Mouse (Mus musculus) cerebellum, adult 2 months (tissue): ENCODE measurements at regions not wholly inside any gene's neighbourhood (a gene's known extent, or its start where the extent isn't known, plus 50 kb on each side); places are given as distances from the start of the nearest gene placed in this dataset.

Experiments used
- DNase-seq, 2 experiments: peaks; one replicate each; pipeline ENCODE4 v3.0.0; 2021
- H3K27ac ChIP-seq: fragments of 200-500 bp; 2 replicates; pipeline ENCODE4 v1.5.1; 2012; ENCODE audit warnings: low read length, control low read depth, inconsistent platforms; ENCODE audit not compliant: insufficient read depth
- H3K27me3 ChIP-seq: fragments of 200-500 bp; 2 replicates; pipeline ENCODE4 v1.6.1; 2012; ENCODE audit warnings: inconsistent platforms, mild to moderate bottlenecking, low read length, moderate library complexity; ENCODE audit not compliant: control insufficient read depth, insufficient read depth
- H3K4me1 ChIP-seq: fragments of 200-500 bp; 2 replicates; pipeline ENCODE4 v1.6.1; 2011; ENCODE audit warnings: low read length; ENCODE audit not compliant: control insufficient read depth, insufficient read depth
- H3K4me3 ChIP-seq: fragments of 200-500 bp; replicated peaks from 2 replicates; pipeline ENCODE3; 2011; ENCODE audit warnings: mild to moderate bottlenecking, low read depth, low read length, control low read depth; ENCODE audit not compliant: insufficient read depth
- CTCF ChIP-seq: fragments of 200-500 bp; IDR thresholded peaks from 2 replicates; pipeline ENCODE4 v1.5.1; 2011; ENCODE audit warnings: low read depth, mild to moderate bottlenecking, control low read depth, low read length, moderate library complexity, borderline replicate concordance; ENCODE audit not compliant: insufficient read depth
- POLR2A ChIP-seq: fragments of 200-500 bp; IDR thresholded peaks from 2 replicates; pipeline ENCODE4 v1.6.1; 2011; ENCODE audit warnings: low read length, control low read depth, borderline replicate concordance; ENCODE audit not compliant: insufficient read depth
- WGBS: fragments of 180-500 bp; shearing (Covaris S2); methylation state at CpG from one replicate; pipeline ENCODE4 v1.1.7; 2018; 5-methylcytosine and 5-hydroxymethylcytosine counted together

DNA sequence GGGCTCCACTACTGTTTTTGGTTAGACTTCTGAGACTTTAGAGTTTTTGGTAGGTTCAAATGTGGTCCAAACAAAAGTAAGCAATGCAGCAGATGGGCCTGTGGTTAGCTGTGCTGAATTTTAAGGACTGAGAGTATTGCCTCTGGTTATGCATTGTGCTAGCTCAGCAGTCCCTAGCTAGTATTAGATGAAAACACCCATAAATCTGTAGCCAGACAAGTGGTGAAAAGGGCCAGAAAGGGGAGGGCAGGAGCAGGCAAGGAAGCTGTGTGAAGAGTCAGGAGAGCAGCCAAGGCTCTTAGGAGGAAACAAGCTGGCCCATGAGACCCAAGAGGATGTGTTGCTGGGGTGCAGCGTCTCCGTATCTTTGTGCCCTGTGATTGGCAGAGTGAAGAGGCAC, 559.9 kb downstream of the Sqor start:
- no peak for TF ChIP-seq POLR2A
- no peak for TF ChIP-seq CTCF
- H3K27me3 ChIP-seq, result no peaks in the 10 kb centered on the region
- DNase-seq, result peak in 1 of 2 experiments; percentile 5
- WGBS, result 23% methylated on average over 2 of the region's 2 CpGs
- H3K4me3 ChIP-seq, result no peak overlapping the region
- no peaks in the 10 kb centered on the region for H3K4me1 ChIP-seq
- H3K27ac ChIP-seq, result no peak overlapping the region

DNA sequence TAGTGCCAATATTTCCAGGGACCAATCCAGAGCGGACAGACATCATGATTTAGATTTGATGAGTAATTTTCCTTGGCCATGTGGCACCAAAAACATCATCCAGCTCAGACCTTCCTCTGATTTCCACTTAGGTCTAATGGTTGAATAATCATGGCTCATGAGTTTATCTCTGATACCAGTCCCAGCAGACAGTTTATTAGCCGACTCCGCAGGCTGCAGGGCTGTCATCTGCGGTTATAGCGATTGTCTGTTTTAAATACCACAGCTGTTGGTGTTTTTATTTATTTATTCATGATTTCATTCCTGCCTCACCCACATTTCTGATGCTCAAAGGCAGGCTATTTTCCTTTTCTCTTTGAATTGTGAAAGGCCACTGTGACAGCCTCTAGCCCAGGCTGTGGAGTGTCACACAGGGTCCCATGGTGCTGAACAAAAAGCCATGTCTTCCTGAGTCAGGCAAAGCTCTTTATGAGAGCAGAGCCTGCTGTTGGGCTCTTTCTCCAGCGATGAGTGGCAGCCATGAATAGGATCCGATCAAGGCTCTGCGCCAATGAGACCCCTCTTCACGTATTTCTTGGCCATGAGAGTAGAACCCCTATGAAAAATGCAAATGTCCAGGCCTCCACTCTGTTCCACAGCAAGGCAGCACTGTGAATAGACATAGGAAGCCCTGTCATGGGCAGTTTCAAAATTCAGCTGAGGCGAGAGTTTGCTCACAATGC, 584.7 kb downstream of the Sqor start:
- DNase-seq, result no peak
- H3K27ac ChIP-seq, result no peak overlapping the region

DNA sequence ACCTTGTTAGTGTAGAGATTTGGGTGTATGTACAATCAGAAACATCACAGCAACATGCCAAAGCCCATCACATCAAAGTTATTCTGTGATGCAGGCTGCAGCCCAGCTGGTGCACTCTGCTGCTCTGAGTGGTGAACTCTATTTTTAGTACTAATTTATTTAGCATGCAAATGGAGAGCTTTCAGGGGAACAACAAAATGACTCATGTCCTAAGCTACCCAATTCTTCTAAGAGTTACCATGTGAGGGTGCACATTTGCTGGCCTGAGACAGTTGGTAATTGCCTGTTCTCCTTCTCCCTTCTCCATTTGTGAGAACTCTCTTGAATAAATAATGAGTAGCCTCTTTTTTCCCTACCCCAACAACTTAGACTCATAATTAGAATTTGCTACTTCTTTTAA, 599.2 kb downstream of the Sqor start:
- TF ChIP-seq CTCF (no peak), POLR2A (no peak)
- Histone ChIP-seq H3K4me3 (no peak overlapping the region), H3K27me3 (no peaks in the 10 kb centered on the region), H3K27ac (no peak overlapping the region), H3K4me1 (no peaks in the 10 kb centered on the region)
- no peak for DNase-seq

More for the DNA sequence above, 584.7 kb downstream of the Sqor start:
- Histone ChIP-seq H3K27me3 (no peaks in the 10 kb centered on the region), H3K4me1 (no peaks in the 10 kb centered on the region), H3K4me3 (no peak overlapping the region)
- WGBS, result 29% methylated on average over 10 of the region's 10 CpGs
- no peak for TF ChIP-seq CTCF
- TF ChIP-seq POLR2A, result no peak

GRCm38 (mm10) chr2:123366571-123366970, 601.5 kb downstream of the Sqor start:
- no peak for DNase-seq
- Histone ChIP-seq H3K27me3 (no peaks in the 10 kb centered on the region), H3K4me3 (no peak overlapping the region), H3K27ac (no peak overlapping the region), H3K4me1 (no peaks in the 10 kb centered on the region)
- WGBS, result 93% methylated on average over 2 of the region's 2 CpGs
- TF ChIP-seq CTCF (no peak), POLR2A (no peak)

DNA sequence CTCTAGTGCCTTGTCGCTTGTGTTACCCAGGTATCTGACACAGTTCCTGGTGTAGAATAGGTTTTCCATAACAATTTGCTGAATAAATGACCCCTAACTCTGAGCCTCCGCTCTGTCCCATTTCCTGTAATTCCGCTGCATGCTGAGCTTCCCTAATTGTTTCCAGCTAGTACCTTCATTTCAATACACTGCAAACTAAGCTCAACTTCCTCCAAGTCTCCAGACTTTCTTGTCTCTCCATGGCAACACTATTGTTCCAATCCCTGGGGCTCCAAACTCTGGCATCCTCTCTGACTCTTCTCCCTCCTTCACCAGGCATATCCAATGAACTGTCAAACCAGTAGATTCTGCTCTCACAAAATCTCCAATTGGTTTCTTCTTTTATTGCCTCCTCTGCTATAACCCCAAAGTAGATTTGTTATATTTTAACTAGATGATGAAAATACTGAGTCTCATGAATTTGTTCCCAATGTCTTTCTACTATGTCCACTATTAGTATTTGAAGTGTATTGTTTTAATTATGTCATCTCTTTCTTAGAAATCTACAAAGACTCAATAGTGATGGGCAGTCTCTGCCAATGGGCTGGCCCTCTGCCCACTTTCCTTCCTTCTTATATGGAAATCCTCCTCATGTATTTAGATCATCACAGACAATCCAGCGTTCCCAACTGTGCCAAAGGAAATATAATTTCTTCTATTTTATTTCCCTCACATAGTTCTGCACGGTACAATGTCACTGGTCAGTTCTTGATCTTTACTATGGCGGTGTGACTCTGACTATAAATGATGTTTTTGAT, 620.8 kb downstream of the Sqor start:
- no peak overlapping the region for H3K27ac ChIP-seq
- DNase-seq, result peak; percentile 7 to 23
- no peaks in the 10 kb centered on the region for H3K4me1 ChIP-seq
- no peak for TF ChIP-seq POLR2A
- TF ChIP-seq CTCF, result no peak
- WGBS, result 30% methylated on average over 6 of the region's 6 CpGs
- H3K4me3 ChIP-seq, result no peak overlapping the region
- no peaks in the 10 kb centered on the region for H3K27me3 ChIP-seq

DNA sequence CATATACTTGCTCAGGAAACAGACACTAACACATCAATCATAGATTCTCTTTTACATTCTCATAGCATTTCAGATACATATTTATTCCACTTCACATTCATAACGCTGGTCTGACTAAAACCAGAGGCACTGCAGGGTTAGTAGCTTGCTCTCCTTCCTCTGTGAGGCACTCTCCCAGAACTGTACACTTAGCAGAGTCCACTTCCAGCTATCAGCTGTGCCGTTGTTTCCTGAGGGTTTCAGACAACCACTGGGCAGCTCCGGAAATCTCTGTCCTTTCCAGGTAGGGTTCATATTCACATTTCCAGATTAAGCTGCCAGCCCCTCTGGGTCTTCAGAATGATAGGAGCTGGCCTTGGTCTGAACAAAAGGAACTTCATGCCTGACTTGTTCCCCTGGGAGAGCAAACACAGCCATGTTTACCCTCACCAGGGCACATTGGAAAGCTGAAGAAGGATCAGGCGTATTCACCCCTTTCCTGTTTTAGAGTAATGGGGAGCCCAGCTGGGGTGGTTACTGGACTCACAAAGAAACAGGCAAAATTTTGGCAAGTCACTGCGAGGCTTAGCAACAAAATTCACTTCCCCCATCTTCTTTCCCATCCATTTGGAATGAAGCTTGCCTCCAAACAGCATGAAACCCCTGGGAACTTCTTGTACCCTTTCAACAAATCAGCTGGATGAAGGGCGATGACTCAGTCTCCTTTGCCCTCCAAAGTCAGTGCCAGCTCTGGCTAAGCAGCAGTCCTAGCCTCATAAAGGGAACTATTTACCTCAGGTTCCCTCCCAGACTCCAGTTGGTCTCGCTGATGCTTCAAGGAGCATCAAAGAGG, 622.0 kb downstream of the Sqor start:
- no peaks in the 10 kb centered on the region for H3K4me1 ChIP-seq
- H3K4me3 ChIP-seq, result no peak overlapping the region
- 19% methylated on average over 7 of the region's 7 CpGs for WGBS
- TF ChIP-seq CTCF (no peak), POLR2A (no peak)
- peak; percentile 8 to 45 for DNase-seq
- H3K27me3 ChIP-seq, result no peaks in the 10 kb centered on the region
- no peak overlapping the region; the same call in 1 of the 2 replicates for H3K27ac ChIP-seq

- no peak for DNase-seq
- WGBS, result 37% methylated on average over 1 of the region's 1 CpGs
- Histone ChIP-seq H3K27ac (no peak overlapping the region), H3K4me1 (no peaks in the 10 kb centered on the region), H3K4me3 (no peak overlapping the region), H3K27me3 (no peaks in the 10 kb centered on the region)
- no peak for TF ChIP-seq POLR2A
- no peak for TF ChIP-seq CTCF
These were observed 625.9 kb downstream of the Sqor start for GRCm38 (mm10) chr2:123390981-123391380.

DNA sequence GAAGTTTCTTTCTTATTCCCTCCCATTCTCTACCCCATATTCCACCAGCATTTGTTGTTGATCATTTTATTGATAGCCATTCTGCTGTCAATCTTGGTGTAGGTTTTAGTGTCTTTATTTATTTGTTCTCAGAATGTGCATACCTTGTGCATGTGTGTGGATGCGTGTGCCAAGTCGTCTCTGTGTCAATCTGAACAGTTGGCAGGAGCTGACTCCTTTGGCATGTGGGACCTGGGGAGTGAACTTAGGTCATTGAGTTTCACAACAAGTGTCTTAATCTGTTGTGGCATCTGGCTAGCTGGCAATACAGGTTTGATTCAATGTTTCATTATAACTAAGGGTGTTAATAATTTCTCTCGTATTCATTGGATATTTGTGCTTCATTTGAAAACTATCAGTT, 629.3 kb downstream of the Sqor start:
- no peaks in the 10 kb centered on the region for H3K27me3 ChIP-seq
- H3K27ac ChIP-seq, result no peak overlapping the region
- DNase-seq, result no peak
- H3K4me1 ChIP-seq, result no peaks in the 10 kb centered on the region
- TF ChIP-seq POLR2A (no peak), CTCF (no peak)
- H3K4me3 ChIP-seq, result no peak overlapping the region
- WGBS, result 25% methylated on average over 3 of the region's 3 CpGs
